Mouse (Mus musculus): ENCODE measurements around the gene Eif3i. TPM values are rescaled to one million over a fixed set of nuclear protein-coding genes. Genes with fewer than 3 reads are reported as not detected.
"Not testable (repeated sequence)": the region's sequence is repeated elsewhere in the genome, so short reads cannot be mapped to it uniquely, and the experiment has no call there.

Gene Eif3i
- total RNA-seq, 2 experiments from 2014 or later = 132 to 136 TPM

DNA sequence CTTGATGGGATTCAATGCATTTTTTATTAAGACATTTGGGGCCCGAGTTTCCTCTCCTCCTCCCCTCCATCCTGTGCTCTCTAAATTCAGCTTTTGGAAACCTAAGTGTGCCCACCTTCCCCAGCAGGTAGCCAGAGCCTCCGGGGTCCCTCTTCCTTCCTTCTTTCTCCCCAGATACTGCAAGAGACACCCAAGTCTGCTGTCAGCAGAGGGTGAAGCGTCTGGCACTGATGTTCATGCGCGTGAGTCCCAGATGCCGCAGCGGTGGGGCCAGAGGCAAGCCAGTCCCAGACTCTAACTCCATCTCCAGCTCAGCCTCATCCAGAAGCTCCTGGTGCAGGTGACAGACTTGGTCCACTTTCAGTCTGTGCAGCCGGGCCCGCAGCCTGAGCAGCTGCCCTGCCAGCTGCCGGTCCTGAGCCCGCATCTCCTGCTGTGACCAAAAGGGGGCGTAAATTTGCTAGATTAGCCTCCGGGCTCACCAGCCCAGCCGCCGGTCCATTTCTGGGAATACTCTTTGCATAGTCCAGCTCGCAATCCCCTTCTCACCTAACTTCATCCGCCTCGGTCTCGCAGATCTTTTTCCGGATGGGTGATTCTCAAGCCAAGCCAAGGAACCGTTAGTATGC is 23.5 kb downstream of the Eif3i start:
- peak; percentile 61 for DNase-seq (ENCODE audit: low spot score)

DNA sequence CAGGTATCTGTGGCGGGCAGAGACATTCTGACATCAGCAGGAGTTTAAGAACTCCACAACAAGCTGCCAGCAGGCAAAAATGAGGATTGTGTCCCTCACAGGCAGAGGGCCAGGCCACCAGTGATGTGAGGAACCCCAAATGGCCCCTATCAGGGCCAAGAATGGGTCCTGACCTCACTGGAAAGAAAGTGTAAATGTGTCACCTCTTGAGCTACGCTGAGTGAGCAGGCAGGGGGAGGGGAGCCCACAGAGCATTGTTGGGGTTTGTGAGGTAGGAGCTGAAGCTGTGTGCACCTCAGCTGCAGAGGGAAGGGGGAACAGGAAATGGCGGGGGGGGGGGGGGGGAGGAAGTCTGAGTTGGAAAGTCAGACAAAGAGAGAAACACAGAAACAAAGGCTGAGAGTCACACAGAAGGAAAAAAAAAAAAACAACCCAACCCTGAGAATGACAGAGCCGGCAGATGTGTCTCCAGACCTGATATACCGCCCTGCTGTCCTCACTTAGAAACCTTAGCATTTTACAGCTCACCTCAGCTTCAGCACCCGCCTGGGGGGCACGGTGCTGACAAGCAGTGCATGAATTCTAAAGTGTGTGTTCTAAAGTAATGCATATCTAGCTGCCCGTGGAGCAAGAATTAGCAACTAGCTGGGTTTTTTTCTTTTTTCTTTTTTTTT is 25.1 kb downstream of the Eif3i start:
- no peak for DNase-seq (ENCODE audit: low spot score)

DNA sequence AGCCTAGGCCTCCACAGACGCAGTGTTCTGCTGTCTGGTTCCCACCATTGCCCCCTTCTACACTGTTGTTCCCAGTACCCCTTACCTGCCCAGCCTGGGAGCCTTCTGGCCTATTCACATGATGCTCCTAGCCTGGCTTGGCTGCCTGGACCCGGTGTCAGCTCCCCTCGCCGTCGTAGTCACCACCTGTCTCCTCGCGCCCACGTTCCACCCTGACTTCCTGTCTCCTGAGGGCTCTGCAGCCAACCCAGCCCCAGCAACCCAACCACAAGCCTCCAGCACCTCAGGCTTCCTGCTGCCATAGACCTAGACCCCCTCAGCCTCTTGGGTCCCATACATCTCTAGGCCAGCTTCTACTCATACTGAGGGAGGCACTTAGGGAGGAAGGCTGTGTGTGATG is 27.0 kb downstream of the Eif3i start, which contains the start of gene Lck:
Gene Lck, minus strand, starts transcription at position 212 of the 400 bp plus-strand sequence.
- no peak for DNase-seq (ENCODE audit: low spot score)

DNA sequence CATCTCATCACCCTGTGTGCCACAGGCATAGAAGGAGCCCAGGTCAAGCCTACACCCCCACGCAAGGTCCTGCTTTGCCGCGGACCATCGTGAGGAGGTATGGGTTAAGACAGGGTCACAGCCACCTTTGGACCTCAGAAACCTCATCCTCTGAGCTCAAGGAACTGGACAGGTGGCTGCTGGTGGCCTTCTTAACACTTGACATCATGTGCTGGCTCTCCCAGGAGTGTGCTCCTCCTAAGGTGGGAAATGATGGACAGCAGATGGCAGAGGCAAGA is 27.4 kb downstream of the Eif3i start:
- DNase-seq (ENCODE audit: low spot score) = no peak

DNA sequence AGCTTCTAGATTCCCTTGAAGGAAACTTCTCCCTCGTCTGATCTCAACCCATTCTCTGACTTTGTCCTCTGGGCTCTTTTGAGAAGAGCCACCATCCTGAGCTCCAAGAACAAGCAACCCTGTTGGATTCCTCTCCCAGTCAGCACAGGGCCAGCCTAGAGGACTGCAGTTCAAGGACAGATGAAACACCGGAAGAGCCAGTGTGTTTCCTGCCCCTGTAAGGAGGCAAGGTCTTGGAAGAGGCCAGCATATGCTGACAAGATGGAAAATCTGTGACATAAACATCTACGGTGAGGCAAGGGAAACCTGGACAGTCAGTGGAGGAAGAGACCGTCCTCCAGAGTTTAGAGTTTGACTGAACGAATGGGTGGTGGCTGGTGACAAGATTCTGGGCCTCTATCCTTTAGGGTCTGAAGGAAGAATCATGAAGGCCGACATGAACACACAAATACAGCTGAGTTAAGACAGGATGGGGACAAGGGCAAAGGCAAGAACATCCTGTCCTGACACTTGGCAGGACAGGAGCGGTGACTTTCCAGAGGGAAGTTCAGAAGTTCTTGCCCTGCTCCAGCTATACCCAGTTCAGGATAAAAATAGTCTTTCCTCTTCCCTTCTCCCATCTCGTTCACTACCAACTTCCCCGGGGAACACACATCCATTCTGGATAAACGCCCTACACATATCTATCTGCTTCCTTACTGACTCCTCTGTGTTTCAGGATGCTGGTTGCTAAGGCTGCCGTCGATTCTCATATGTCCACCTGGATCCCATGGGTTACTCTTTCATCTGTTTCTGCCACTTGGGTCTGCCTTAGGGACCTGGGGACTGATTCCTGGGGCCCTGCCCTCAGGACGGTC is 28.0 kb downstream of the Eif3i start:
- DNase-seq (ENCODE audit: low spot score) = no peak

DNA sequence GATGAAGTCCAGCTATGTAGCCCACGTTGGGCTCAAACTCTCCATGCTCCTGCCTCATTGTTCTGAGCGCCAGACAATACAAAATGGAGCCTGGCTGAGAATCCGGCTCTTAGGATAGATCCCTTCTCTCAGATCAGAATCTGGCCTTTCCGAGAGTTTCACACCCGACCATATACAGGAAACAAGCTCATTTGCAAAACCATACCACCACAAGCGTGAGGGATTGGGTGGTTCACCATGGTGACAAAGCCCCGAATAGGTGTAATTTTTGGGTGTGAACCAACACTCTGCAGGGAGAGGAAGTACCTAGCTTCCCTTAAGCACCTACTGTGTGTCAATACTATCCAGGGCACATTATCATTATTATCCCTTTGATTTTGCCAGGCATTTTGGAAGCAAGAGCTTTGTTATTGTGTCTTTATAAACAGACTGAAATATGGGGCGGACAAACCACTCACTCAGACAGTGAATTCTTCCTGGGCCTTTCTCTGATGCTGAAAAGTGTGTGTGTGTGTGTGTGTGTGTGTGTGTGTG is 28.8 kb downstream of the Eif3i start:
- DNase-seq (ENCODE audit: low spot score) = no peak

DNA sequence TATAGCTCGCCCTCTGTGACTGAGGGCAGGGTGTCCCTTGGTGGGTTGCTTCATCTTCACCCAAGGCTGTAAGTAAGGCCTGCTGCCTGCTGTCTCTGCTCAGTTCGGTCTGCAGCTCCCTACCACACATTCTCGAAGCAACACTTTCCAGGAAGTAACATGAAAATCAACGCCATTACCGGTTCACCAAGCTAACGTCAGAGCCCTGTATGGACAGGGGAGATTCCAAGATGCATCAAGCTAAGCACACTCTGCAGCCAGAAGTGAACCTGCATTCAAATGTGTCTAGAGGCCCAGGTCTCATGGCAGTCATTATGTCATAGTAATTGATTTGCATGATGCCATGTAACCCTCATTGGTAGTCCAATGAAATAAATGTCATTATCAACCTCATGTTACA is 30.4 kb downstream of the Eif3i start:
- no peak for DNase-seq (ENCODE audit: low spot score)

DNA sequence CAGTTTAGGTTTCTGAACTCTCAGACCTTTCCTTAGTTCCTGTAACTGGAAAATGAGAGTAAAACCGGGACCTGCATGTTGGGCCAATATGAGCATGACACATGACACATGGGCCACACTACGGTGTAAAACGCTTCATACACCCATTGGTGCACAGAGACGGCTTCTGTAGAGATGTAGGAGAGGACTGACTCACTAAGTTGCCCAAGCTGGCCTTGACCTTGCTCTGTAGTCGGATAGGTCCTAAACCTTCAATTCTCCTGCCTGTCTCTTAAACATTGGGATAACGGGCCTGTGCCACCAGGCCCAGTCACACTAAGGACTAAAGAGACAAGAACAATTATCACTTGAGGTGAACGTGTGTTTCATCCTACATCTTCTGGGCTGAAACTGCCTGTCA is 32.1 kb downstream of the Eif3i start:
- DNase-seq (ENCODE audit: low spot score) = no peak

DNA sequence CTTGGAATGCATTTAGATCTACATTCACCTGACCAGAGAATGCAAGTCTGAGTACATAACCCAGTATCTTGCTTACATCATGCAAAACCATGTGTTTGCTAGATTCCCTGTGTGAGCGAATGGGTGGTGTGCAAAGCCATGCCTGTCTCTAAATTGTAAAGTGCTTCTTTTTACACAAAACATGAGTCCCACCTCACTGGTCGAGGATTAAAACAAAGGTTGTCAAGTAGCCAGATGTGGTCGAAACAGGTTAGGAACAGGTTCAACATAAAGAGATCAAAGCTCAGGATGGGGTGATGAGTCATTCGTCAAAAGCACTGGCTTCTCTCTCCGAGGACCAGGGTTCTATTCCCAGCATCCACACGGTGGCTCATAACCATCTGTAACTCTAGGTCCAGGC is 35.3 kb downstream of the Eif3i start:
- DNase-seq (ENCODE audit: low spot score) = no peak

DNA sequence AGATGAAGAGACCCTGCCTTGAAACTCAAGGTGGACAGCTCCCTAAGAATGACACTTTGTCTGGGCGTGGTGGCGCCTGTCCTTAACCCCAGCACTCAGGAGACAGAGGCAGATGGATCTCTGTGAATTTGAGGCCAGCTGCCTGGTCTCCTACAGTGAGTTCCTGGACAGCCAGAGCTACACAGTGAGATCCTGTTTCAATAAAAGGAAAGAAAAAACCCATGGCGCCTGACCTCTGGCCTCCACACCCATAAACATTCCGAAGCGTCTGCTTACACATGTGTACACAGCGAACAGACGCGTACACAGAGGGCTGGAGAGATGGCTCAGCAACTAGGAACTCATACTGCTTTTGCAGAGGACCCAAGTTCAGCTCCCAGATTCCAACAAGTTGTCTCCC is 36.7 kb downstream of the Eif3i start:
- DNase-seq (ENCODE audit: low spot score) = no peak

DNA sequence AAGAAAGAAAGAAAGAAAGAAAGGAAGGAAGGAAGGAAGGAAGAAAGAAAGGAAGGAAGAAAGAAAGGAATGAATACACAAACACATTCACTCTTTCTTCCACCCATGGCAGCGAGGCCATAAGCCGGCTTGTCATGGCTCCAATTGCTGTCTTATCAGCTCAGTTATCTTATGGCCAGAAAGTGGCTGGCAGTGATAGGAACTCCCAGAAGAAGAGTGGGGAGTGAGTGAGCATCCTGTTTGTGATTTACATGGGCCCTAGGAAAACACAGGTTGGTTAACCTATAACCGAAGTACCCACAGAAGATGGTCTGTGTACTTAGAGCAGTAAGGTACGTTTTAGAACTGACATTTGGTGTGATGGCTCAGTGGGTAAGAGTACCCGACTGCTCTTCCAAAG is 39.3 kb downstream of the Eif3i start:
- DNase-seq (ENCODE audit: low spot score) = no peak

DNA sequence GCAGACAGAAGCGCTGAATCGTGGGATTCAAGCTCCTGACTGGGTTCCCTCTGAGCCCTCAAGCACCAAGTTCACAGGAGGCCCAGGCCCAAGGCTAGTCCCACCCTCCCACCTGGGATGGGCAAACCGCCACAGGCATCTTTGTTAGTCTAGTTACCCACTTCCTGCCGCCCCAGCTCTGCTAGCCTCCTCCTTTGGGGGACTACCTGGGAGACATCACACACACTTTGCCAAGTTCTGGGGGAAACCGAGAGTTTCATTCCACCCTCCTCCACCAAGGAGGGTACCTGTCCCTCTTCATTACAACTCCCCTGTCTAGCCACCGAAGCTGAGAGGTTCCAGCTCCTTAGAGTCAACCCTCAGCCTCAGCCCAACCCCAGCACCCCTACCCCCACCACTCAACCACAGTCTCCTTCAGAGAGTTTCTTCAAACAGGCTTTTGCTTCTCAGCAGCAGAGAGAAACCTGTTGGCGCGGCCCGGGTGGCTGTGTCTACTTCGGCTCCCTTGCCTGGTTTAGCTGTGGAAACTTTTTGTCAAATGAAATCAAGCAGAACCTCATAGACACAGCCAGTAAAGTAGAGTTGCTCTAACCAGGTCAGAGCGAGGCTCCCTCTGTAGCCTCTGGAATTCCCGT is 42.0 kb downstream of the Eif3i start:
- no peak for DNase-seq (ENCODE audit: low spot score)

DNA sequence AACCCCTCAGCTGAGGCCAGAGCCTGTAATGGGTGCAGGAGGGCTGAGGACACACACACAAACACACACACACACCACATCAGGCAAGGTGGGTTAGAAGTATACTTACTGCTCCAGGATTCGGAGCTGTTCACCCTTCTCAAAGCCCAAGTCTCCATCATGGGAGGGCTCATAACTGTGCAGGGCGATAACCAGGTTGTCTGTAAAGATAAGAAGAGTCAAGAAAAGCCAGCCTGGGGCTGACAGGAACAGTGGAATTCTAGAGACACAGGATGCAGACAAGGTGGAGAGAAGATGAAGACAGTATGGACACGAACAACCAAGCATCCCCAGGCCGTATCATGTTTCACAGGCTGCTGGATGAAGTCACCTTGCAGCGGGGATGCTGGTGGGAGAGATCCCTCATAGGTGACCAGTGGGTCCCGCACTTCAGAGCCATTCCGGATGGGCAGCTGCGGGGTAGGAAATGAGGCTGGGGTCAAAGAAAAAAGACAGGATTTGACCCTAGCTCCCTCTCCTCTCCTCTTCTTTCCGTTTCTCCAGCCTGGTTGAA is 43.1 kb downstream of the Eif3i start:
- no peak for DNase-seq (ENCODE audit: low spot score)

DNA sequence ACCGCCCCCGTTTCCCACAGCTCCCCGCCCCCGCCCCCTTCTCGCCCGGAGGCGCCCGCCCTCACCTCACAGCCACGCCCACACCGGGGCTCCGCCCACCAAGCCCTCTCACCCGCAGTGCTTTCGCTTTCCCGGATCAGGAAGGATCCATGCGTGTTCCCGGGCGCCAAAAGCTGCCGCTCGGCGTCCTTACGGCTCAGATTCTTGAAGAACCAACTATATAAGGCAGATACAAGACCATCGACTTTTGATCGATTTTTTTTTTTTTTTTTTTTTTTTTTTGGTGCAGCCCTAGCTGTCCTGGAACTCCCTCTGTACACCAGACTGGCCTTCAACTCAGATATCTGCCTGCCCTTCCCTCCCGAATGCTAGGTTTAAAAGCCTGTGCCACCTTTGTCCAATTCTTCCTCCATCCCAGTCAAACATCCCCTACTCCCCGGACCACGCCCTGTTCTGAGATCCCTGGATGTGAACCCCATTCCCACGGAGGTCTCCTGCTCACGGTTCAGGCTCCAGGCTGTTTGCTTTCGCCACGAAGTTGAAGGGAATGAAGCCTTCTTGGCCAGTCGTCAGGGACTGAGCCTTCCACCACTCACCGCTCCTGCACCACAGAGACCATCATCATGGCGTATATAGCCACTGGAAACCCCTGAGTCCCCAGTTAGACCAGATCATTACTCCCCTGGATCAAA is 43.8 kb downstream of the Eif3i start:
- DNase-seq (ENCODE audit: low spot score) = peak; percentile 87

DNA sequence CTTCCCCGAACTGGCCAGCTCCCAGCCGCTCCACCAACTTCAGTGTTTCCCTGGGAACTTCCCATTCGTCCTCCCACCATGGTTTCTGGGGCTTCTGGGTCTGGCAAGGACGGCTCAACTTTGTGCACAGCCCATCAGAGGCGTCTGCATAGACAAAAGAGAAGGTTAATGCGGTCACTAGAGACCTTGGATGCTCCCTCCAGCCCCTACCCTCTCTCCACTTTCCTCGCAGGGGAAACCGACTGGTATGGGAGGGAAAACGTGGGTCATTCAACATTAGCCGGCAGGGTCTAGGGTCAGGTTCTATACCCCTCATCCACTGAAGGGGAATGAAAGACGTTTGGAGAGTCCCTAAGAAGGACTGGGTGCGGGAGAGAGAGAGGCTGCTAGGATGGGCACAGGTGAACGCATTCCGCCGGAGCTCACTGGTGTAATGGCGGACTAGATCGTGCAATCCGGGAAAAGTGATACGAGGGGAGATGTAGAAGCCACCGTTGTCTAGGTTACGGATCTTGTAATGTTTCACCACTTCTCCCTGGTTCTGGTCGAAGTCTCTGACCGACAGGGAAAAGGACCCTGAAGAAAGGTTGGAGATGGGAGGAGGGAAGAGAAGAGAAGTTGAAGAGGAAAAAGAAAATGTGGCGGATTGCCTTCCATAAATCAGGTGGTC is 44.5 kb downstream of the Eif3i start:
- no peak for DNase-seq (ENCODE audit: low spot score)

DNA sequence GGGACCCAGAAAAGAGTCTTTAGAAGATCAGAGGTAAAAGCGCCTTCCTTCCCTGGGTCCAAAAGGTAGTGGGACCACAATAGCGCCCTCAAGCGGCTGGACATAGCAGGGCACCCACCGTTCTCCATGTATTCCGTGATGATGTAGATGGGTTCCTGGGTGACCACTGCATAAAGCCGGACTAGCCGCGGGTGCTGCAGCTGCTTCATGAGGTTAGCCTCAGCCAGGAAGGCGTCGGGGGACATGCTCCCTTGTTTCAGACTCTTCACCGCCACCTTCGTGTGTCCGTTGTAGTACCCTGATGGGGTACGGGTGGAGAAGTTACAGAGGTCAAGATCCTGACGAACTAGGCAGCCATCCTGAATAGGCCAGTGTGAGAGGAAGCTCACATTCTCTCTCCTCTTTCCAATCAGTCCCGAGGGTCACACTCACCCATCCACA is 45.0 kb downstream of the Eif3i start:
- DNase-seq (ENCODE audit: low spot score) = no peak

DNA sequence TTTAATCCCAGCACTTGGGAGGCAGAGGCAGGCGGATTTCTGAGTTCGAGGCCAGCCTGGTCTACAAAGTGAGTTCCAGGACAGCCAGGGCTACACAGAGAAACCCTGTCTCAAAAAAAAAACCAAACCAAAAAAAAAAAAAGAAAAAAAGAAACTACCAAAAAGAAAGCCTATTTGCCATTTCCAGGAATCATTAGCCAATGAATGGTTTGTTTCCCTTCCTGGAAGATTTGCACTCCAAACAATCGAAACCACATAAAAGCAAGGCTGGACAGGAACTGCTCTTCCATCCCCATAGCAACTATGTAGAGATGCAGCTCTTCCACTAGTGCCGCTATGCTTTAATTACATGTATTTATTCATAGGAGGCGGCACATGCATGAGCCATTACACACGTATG is 45.9 kb downstream of the Eif3i start:
- not testable (repeated sequence) for DNase-seq (ENCODE audit: low spot score)

DNA sequence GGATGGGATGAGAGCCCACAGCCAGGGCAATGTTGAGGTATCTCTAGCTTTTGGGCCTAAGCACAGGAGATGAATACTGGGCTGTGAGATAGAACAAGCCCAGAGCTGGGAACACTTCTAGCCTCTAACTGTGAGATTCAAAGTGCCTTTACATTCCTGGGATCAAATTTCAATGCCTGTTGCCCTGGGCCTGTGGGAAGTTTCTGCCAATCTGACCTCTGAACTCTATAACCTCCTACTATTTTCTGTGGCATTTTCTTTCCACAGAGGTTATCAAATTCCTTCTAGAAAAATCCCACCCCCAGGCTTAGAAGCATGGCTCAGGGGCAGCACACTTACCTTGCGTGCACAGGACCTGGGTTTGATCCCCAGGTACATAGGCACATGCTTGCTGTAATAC is 50.2 kb downstream of the Eif3i start:
- DNase-seq (ENCODE audit: low spot score) = no peak

DNA sequence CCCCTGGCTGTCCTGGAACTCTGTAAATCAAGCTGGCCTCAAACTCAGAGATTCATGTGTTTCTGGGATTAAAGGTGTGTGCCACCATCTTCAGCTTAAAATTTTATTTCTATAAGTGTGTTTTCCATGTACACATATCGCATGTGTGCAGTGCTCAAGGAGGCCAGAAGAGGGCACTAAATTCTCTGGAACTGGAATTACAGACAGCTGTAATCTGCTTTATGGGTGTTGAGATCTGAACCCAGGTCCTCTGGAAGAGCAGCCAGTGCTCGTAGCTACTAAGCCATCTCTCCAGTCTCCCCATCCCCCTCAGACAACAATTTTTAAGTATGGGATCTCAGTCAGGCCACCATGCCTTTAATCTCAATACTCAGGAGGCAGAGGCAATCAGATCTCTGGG is 51.1 kb downstream of the Eif3i start:
- DNase-seq (ENCODE audit: low spot score) = no peak

DNA sequence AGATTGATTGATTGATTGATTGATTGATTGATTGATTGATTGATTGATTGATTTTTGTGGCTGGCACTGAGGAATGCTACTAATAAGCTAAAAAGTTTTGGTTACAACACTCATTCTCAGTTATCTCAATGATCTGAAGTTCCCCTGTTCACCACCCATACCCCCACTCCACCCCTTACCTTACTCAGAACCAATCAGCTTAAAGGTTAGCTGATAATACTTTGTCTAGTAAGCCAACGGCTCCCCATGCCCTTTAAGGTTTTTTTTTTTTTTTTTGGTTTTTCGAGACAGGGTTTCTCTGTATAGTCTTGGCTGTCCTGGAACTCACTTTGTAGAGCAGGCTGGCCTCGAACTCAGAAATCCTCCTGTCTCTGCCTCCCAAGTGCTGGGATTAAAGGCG is 52.8 kb downstream of the Eif3i start:
- not testable (repeated sequence) for DNase-seq (ENCODE audit: low spot score)

All from gastrocnemius, adult 18-20 months (tissue).